Mouse (Mus musculus) ES-Bruce4 (cell line): ENCODE results near the gene Fbxl5.

Experiments used
- CTCF ChIP-seq: IDR thresholded peaks from one replicate; pipeline ENCODE4 v1.8.1; 2011; ENCODE audit warnings: low read depth, low read length
- EP300 ChIP-seq: IDR thresholded peaks from 2 replicates; pipeline ENCODE4 v1.6.1; 2011; ENCODE audit warnings: low read depth, low read length; ENCODE audit not compliant: insufficient read depth
- POLR2A ChIP-seq: IDR thresholded peaks from one replicate; pipeline ENCODE4 v1.8.1; 2011; ENCODE audit warnings: low read length; ENCODE audit not compliant: insufficient read depth

DNA sequence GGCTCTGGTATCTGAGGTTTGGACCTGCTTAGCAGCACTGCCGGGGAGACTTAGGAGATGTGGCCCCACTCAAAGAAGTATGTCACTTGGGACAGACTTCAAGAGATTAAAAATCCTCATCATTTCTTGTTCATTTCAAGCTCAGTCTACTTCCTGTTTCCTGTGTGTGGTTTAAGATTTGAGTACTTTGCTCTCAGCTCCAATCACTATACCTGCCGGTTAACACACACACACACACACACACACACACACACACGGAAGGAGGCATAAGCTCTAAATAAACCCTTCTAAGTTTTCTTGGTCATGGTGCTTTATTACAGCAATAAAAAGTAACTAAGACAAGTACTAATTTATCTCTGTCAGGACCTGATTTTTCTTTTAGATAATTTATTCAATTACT lies 49.9 kb downstream of the Fbxl5 start:
- TF ChIP-seq POLR2A, result no peak
- no peak for TF ChIP-seq CTCF
- no peak for TF ChIP-seq EP300
